Mouse (Mus musculus) spleen, embryonic (tissue): ENCODE measurements at regions not wholly inside any gene's neighbourhood (a gene's known extent, or its start where the extent isn't known, plus 50 kb on each side); places are given as distances from the start of the nearest gene placed in this dataset.
"Not testable (repeated sequence)": the region's sequence is repeated elsewhere in the genome, so short reads cannot be mapped to it uniquely, and the experiment has no call there.

Experiments
- CTCF ChIA-PET: fragments of 350-600 bp; sonication (Branson Sonifier 250); formaldehyde crosslinking; loops from one replicate; lab custom pipeline; 2022; lab: Charles Lee

- CTCF ChIA-PET, result no interaction called here
Observed at GRCm38 (mm10) chr16:51169294-51169693, 578.3 kb upstream of the Ccdc54 start.

GRCm38 (mm10) chr16:51160768-51161167 is 569.8 kb upstream of the Ccdc54 start:
- CTCF ChIA-PET, result no interaction called here

GRCm38 (mm10) chr16:51138575-51138974 is 547.6 kb upstream of the Ccdc54 start:
- CTCF ChIA-PET, result no interaction called here

- CTCF ChIA-PET, result no interaction called here
Observed at GRCm38 (mm10) chr16:51119835-51120234, 528.9 kb upstream of the Ccdc54 start.

DNA sequence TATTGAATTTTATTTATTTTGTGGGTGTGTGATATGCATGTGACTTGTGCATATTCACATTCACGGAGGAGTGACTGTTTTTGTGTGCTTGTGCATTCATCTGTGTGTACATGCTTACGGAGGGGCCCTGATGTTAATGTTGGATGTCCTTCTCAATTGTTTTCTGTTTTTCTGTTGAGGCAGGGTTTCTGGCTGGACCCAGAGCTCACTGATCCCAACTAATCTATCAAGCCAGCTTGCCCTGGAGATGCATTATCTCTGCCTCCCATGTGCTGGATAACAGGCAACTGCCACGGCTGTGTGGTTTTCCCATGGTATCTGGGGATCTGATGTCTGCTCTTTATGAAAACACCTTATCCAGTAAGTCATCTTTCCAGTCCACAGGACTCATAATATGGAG is 527.4 kb upstream of the Ccdc54 start:
- CTCF ChIA-PET, result no interaction called here

- CTCF ChIA-PET, result no interaction called here
Observed at GRCm38 (mm10) chr16:51117836-51118235, 526.9 kb upstream of the Ccdc54 start.

DNA sequence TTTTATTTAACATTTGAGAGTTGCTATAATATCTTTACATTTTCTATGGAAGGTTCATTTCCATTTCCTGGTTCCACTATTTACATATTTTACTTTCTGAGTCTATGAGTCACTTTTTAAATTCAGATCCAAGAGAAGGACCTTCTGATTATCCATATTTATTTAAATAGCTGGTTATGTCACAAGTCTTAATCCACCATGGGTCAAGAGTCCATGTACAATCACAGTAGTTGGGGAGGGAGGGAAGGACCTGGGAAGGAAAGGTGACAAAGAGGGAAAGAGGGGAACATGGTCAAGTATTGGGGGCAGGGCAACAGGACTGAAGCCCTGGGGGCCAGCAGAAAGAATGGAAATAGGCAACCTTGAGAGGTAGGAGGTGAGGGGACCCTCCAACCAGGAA is 518.9 kb upstream of the Ccdc54 start:
- CTCF ChIA-PET, result no interaction called here

DNA sequence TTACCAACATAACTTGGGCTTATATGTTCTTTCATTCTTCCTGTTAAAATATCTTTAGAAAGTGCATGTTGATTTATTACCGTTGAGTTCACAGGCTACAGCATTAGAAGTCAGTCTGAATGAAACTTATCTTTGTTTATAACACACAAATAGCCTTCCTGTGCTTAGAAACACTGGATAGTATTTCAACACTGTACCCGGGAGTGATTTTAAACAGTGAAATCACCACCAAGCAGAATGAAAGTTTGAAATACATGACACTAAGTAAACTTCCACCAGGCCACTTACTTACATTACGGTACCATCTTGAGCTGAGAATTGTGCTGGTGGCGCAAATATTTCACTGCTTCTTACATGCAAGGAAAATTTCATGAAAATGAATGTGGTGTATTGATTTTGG is 516.5 kb upstream of the Ccdc54 start:
- CTCF ChIA-PET, result no interaction called here

- CTCF ChIA-PET, result interaction anchor here (0.6 kb wide), 1 partner anchor 32 kb away, joined by 5 read pairs; no protein-coding TSS in a partner anchor
Observed at GRCm38 (mm10) chr16:51086556-51086955, 495.6 kb upstream of the Ccdc54 start.

DNA sequence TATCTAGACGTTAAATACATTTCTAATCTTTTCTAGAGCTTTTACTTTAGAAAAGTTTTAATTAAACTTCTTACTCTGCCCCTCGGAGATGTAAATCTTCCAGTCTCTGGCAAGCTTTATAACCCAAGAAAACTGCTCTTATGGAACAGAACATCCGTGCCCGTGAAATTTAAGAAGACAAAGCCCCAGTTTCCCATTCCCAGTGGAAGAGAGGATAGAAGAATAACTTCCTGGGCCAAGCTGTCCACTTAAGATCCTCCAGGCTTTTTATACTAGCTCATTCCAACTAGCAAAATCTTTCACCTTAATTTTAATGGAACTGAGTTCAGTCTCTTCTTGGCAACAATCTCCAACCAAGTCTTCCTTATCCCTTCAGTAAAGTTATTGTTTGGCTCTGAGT is 489.2 kb upstream of the Ccdc54 start:
- CTCF ChIA-PET, result no interaction called here

DNA sequence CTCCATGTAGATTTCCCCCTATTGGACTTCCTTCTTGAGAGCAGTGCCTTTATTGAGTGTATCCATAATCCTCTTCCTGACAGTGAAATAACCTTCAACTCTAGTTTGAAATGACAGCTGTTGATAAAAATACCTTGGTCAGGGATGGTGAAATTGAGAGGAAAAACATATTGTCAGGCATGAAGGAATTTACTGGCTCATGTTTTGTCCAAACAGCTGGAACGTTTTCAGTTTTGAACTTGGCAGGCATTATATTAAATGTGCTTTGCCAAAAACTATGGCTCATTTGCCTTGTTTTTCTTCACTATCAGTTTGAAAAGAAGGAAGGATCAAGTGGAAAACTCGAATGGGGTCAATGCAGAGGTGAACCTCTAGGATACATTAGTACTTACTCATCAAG is 457.7 kb upstream of the Ccdc54 start:
- CTCF ChIA-PET, result no interaction called here

DNA sequence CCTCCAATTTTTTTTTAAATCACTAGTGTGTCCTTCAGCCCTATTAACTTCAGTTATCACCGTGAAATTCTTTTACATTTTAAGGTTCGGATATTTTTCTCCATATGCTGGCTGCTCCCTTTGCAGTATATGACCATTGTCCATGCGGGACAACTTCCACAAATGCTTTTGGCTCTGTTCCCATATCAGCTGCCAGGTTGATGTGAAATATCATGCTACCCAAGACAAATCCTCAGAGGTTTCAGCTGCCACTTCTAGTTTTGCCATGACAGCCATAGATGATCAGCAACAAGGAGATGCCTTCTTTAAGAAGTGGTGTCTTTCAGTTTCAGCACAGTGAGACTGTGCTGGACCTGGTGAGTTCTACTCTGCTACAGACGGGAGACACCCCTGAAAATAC is 457.2 kb upstream of the Ccdc54 start:
- CTCF ChIA-PET, result no interaction called here

GRCm38 (mm10) chr16:51041311-51041710 is 450.4 kb upstream of the Ccdc54 start:
- CTCF ChIA-PET, result no interaction called here

GRCm38 (mm10) chr16:51002876-51003275 is 411.9 kb upstream of the Ccdc54 start:
- CTCF ChIA-PET, result no interaction called here

- CTCF ChIA-PET, result no interaction called here
Observed at GRCm38 (mm10) chr16:50964395-50964794, 373.4 kb upstream of the Ccdc54 start.

- CTCF ChIA-PET, result no interaction called here
Observed at GRCm38 (mm10) chr16:50944091-50944490, 353.1 kb upstream of the Ccdc54 start.

DNA sequence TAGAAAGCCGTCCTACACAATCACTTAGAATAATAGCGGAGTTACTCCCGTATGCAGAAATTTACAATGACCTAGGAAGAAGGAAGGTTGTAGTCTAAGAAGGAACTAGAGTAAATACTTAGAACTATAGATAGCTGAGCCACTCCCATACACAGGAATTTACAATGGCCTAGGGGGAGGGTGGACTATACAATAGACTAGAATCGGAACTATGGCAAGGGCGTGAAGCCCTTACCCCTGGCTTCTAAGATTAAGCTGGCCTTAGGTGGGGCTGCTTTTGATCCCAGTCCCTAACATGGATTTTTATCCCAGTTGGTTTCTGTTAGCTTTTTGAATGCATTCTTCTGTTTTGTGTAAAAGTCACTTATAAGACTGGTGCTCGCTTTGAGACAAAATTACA is 352.6 kb upstream of the Ccdc54 start:
- CTCF ChIA-PET, result not testable (repeated sequence)

DNA sequence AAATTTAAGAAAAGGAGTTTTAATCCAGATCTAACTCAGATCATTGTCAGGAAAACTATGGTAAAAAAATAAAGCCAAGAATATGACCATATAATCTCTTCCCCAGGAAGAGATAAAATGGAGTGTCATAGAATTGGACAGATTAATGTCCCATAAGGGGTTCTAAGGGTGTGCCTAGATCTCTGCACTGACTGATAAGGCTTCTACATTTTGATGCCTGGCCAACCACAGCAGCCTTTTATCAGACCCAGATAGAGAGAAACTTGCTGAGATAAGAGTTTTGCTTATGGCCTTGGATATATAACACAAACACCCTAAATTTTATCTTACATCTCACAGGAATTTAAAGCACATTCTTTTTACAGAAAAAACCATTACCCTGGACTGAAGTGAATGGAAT is 351.3 kb upstream of the Ccdc54 start:
- CTCF ChIA-PET, result no interaction called here

DNA sequence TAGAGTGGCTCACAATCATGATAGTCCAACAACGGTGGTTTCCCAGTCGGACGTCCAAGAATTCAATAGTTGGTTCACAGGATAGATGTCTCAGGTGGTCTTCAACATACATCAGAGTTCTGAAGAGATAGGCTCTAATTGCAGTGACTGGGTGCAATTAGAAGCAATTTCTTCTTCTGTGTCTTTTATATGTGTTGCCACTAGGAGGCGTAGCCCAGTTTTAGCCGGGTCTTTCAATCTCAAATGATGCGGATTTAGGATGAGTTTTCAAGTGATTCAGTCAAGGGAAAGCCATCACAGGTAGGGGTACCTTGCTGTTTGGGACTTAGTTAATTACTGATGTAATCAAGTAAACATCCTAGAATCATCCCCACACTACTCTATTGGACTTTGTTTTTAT is 348.4 kb upstream of the Ccdc54 start:
- CTCF ChIA-PET, result no interaction called here

GRCm38 (mm10) chr16:50907732-50908131 is 316.8 kb upstream of the Ccdc54 start:
- CTCF ChIA-PET, result no interaction called here

- CTCF ChIA-PET, result no interaction called here
Observed at GRCm38 (mm10) chr16:50899151-50899550, 308.2 kb upstream of the Ccdc54 start.

GRCm38 (mm10) chr16:50877926-50878325 is 287.0 kb upstream of the Ccdc54 start:
- CTCF ChIA-PET, result no interaction called here

- CTCF ChIA-PET, result no interaction called here
Observed at GRCm38 (mm10) chr16:50871318-50871717, 280.4 kb upstream of the Ccdc54 start.

DNA sequence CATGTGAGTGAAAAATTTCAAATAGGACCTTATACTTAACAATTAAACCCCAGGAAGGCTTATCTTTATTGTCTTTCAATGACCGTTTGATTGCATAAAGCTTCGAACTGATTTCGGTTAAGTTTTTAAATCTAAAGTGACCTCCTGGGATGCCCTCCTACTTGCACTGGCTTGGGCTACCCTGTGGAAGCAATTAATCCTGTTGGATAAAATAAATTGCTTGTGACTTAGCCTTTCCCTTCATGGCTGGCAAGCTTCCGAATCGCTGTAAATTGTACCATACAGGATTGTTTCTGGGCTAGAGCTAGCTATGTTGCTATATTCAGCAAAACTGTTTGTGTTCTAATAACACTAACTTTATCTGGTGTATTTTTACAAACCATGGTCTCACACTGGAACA is 272.6 kb upstream of the Ccdc54 start:
- CTCF ChIA-PET, result no interaction called here

GRCm38 (mm10) chr16:50859513-50859912 is 268.6 kb upstream of the Ccdc54 start:
- CTCF ChIA-PET, result no interaction called here
